Mouse (Mus musculus): ENCODE measurements around the gene Whrn.

DNA sequence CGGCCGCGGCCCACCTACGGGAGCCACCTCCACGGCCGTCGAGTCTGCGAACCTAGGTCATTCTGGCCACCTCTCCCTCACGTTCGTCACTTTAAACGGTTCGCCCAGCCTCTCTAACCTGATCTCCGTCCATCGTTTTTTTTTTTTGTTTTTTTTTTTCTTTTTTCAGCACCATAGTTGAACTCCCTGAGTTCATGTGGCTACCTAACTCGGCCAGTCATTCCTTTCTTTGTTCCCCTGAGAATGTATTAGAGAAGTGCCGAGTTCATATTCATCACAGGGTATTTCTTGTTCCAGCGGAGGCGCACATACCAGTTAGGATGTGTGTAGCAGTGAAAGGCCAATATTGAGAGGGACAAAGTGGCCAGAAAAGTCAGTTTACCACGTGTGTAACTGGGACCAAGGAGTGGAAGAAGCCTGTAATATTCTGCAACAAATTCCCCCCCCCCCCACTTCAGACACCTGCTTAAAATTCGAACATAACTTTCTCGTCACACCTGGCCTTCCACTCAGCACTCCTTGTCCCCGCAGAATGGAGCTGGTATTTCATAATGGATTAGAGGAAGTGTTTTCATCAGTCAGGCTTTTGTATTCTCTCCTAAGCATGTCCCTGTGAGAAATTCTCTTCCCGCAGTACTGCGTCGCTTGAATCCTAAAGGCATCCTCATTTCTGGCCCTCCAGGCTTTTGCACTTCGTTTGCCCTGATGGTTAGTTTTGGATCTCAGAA is 49.6 kb upstream of the Whrn start:
- no peak for TF ChIP-seq CTCF (IDR thresholded peaks at IDR 0.05; ENCODE audit: low read depth, low read length)
- TF ChIP-seq POLR2A (IDR thresholded peaks at IDR 0.05; ENCODE audit: borderline replicate concordance, low read depth, low read length): no peak

All from bone marrow macrophage, adult 2 months (primary cell).